In genomic region chr2:131260544-131261307, GRCm38 (mm10) we compare ENCODE assay signal across 10 mouse cellular contexts. TPM values are rescaled to one million over a fixed set of nuclear protein-coding genes. Genes with fewer than 3 reads are reported as not detected.
DNase-seq lines count a peak whose midpoint lies in the region; ATAC-seq and TF ChIP-seq lines count a peak whose summit lies in the region.
"Had no signal": no experiment of that assay in that cellular context is flagged by ENCODE, and none has a peak within 500 bp of the region (broad histone marks: within the 10 kb centered on the region; RNA-seq: fewer than 3 reads in every experiment).

No protein-coding gene starts in this region.

- H3K27me3 ChIP-seq in midbrain, embryonic 11.5 days (ENCODE audit: control insufficient read depth, insufficient read depth, low read length) = no peaks in the 10 kb centered on the region
- H3K27me3 ChIP-seq in midbrain, postnatal 0 days (ENCODE audit: insufficient read depth, low read length) = no peaks in the 10 kb centered on the region
- H3K27me3 ChIP-seq in limb, embryonic 11.5 days (ENCODE audit: control insufficient read depth, insufficient read depth, low read length) = no peaks in the 10 kb centered on the region
- H3K27me3 ChIP-seq in stomach, embryonic 15.5 days (replicated peaks) = no peaks in the 10 kb centered on the region

- WGBS in midbrain, embryonic 11.5 days = 67% methylated on average over 9 of the region's 9 CpGs
- WGBS in midbrain, postnatal 0 days = 57% methylated on average over 9 of the region's 9 CpGs
- 65% methylated on average over 9 of the region's 9 CpGs for WGBS in limb, embryonic 11.5 days
- 30% methylated on average over 9 of the region's 9 CpGs for WGBS in stomach, embryonic 15.5 days

- no peak overlapping the region for H3K4me2 ChIP-seq in midbrain, embryonic 11.5 days
- no peak overlapping the region for H3K4me2 ChIP-seq in midbrain, postnatal 0 days (ENCODE audit: low read depth, low read length, poor library complexity, severe bottlenecking)
- no peak overlapping the region for H3K4me2 ChIP-seq in limb, embryonic 11.5 days (ENCODE audit: low read depth, severe bottlenecking)
- 0 out of 2 replicates have a peak overlapping the region, but pooled peaks have one; percentile 66 for H3K4me2 ChIP-seq in stomach, embryonic 15.5 days

- H3K9me3 ChIP-seq in midbrain, embryonic 11.5 days (ENCODE audit: control insufficient read depth, low read length) = no peaks in the 10 kb centered on the region
- H3K9me3 ChIP-seq in midbrain, postnatal 0 days (ENCODE audit: low read length) = no peaks in the 10 kb centered on the region
- no peaks in the 10 kb centered on the region for H3K9me3 ChIP-seq in limb, embryonic 11.5 days (ENCODE audit: control insufficient read depth, low read length)
- no peaks in the 10 kb centered on the region for H3K9me3 ChIP-seq in stomach, embryonic 15.5 days

- H3K9ac ChIP-seq in midbrain, embryonic 11.5 days (ENCODE audit: low read length) = no peak overlapping the region; the same call in 1 of the 2 replicates
- H3K9ac ChIP-seq in midbrain, postnatal 0 days (replicated peaks; ENCODE audit: low read length, poor library complexity, severe bottlenecking) = no peak overlapping the region
- H3K9ac ChIP-seq in limb, embryonic 11.5 days (ENCODE audit: low read length) = 0 out of 2 replicates have a peak overlapping the region, but pooled peaks have one; percentile 27
- H3K9ac ChIP-seq in stomach, embryonic 15.5 days = no peak overlapping the region

- no peak for ATAC-seq in midbrain, embryonic 11.5 days (ENCODE audit: low FRiP score)
- ATAC-seq in midbrain, postnatal 0 days (ENCODE audit: low FRiP score) = no peak
- no peak for ATAC-seq in limb, embryonic 11.5 days (ENCODE audit: insufficient number of reproducible peaks, low FRiP score, low TSS enrichment, low read depth)
- ATAC-seq in stomach, embryonic 15.5 days (ENCODE audit: insufficient read depth, low FRiP score, low read depth) = peak; percentile 31

- H3K27ac ChIP-seq in midbrain, embryonic 11.5 days (ENCODE audit: low read depth, low read length) = no peak overlapping the region
- H3K27ac ChIP-seq in midbrain, postnatal 0 days (ENCODE audit: low read depth, low read length) = no peak overlapping the region
- H3K27ac ChIP-seq in limb, embryonic 11.5 days (replicated peaks; ENCODE audit: low read depth, low read length) = no peak overlapping the region
- peak overlapping the region; percentile 100 for H3K27ac ChIP-seq in stomach, embryonic 15.5 days

- peak; percentile 8 for DNase-seq in embryo, embryonic 9.5 days (ENCODE audit: extremely low spot score)
- DNase-seq in embryo, embryonic 11 days = no peak
- peak; percentile 85 for DNase-seq in midbrain, embryonic 11.5 days (ENCODE audit: low spot score, missing footprints)
- DNase-seq in midbrain, postnatal 0 days (ENCODE audit: low spot score) = no peak
- DNase-seq in limb, embryonic 11.5 days (ENCODE audit: low spot score) = no peak
- DNase-seq in thymus, postnatal 10 days (ENCODE audit: low spot score in 2 of 2) = no peak
- DNase-seq in adrenal gland, postnatal 25 days = no peak
- DNase-seq: cerebellum, adult 9-11 months; right cerebral cortex, adult 18-20 months had no signal

- H3K4me3 ChIP-seq in midbrain, embryonic 11.5 days (ENCODE audit: low read depth, low read length) = no peak overlapping the region
- no peak overlapping the region for H3K4me3 ChIP-seq in midbrain, postnatal 0 days (ENCODE audit: low read depth, low read length)
- no peak overlapping the region for H3K4me3 ChIP-seq in limb, embryonic 11.5 days (ENCODE audit: low read depth, low read length)
- H3K4me3 ChIP-seq in stomach, embryonic 15.5 days (replicated peaks) = no peak overlapping the region

- peaks cover 16% of the 10 kb centered on the region for H3K4me1 ChIP-seq in midbrain, embryonic 11.5 days (ENCODE audit: control insufficient read depth, insufficient read depth, low read length)
- H3K4me1 ChIP-seq in midbrain, postnatal 0 days (ENCODE audit: insufficient read depth, low read length) = peaks cover 4% of the 10 kb centered on the region
- peaks cover 8% of the 10 kb centered on the region for H3K4me1 ChIP-seq in limb, embryonic 11.5 days (ENCODE audit: control insufficient read depth, insufficient read depth, low read length)
- H3K4me1 ChIP-seq in stomach, embryonic 15.5 days = peaks cover 24% of the 10 kb centered on the region

- no peaks in the 10 kb centered on the region for H3K36me3 ChIP-seq in midbrain, embryonic 11.5 days (ENCODE audit: control insufficient read depth, insufficient read depth, low read length)
- H3K36me3 ChIP-seq in midbrain, postnatal 0 days (ENCODE audit: insufficient read depth, low read length) = no peaks in the 10 kb centered on the region
- no peaks in the 10 kb centered on the region for H3K36me3 ChIP-seq in limb, embryonic 11.5 days (ENCODE audit: control insufficient read depth, insufficient read depth, low read length)
- no peaks in the 10 kb centered on the region for H3K36me3 ChIP-seq in stomach, embryonic 15.5 days

- TF ChIP-seq CTCF in midbrain, postnatal 0 days (IDR thresholded peaks at IDR 0.05) = no peak

RNA-seq across cellular contexts. Expression of gene Pank2, which starts 1.6 kb away (rescaled TPM):
- polyA plus RNA-seq in midbrain, embryonic 11.5 days (2014; fragmentation: Nextera tagmentation; extraction: Ambion mirVana) = 61.1 and 70.3 TPM in 2 replicates
- 36.7 and 41.8 TPM in 2 replicates for total RNA-seq in midbrain, postnatal 0 days (2014; rRNA removed)
- 24.0 and 30.8 TPM in 2 replicates for polyA plus RNA-seq in midbrain, postnatal 0 days (2015; fragmentation: Nextera tagmentation; extraction: Ambion mirVana)
- polyA plus RNA-seq in limb, embryonic 11.5 days (2014; fragmentation: Nextera tagmentation; extraction: Ambion mirVana) = 57.0 and 62.0 TPM in 2 replicates
- polyA plus RNA-seq in stomach, embryonic 15.5 days (2015; fragmentation: Nextera tagmentation; extraction: Ambion mirVana) = 35.6 and 39.5 TPM in 2 replicates
- total RNA-seq in adrenal gland, postnatal 25 days (2021) = 65.7 and 72.4 TPM in 2 replicates

RNA-seq across cellular contexts. Expression of gene Mavs, which starts 26.9 kb away (rescaled TPM):
- polyA plus RNA-seq in midbrain, embryonic 11.5 days (2014; fragmentation: Nextera tagmentation; extraction: Ambion mirVana) = 11.0 and 13.3 TPM in 2 replicates
- total RNA-seq in midbrain, postnatal 0 days (2014; rRNA removed) = 6.3 and 10.9 TPM in 2 replicates
- polyA plus RNA-seq in midbrain, postnatal 0 days (2015; fragmentation: Nextera tagmentation; extraction: Ambion mirVana) = 4.0 and 5.0 TPM in 2 replicates
- polyA plus RNA-seq in limb, embryonic 11.5 days (2014; fragmentation: Nextera tagmentation; extraction: Ambion mirVana) = 17.1 and 17.9 TPM in 2 replicates
- 19.6 and 20.5 TPM in 2 replicates for polyA plus RNA-seq in stomach, embryonic 15.5 days (2015; fragmentation: Nextera tagmentation; extraction: Ambion mirVana)
- total RNA-seq in adrenal gland, postnatal 25 days (2021) = 44.2 and 45.9 TPM in 2 replicates

RNA-seq across cellular contexts. Expression of gene Ap5s1, which starts 53.8 kb away (rescaled TPM):
- polyA plus RNA-seq in midbrain, embryonic 11.5 days (2014; fragmentation: Nextera tagmentation; extraction: Ambion mirVana) = 26.6 and 29.4 TPM in 2 replicates
- total RNA-seq in midbrain, postnatal 0 days (2014; rRNA removed) = 36.5 and 40.1 TPM in 2 replicates
- polyA plus RNA-seq in midbrain, postnatal 0 days (2015; fragmentation: Nextera tagmentation; extraction: Ambion mirVana) = 35.5 and 36.7 TPM in 2 replicates
- polyA plus RNA-seq in limb, embryonic 11.5 days (2014; fragmentation: Nextera tagmentation; extraction: Ambion mirVana) = 25.3 and 27.3 TPM in 2 replicates
- 23.2 and 23.7 TPM in 2 replicates for polyA plus RNA-seq in stomach, embryonic 15.5 days (2015; fragmentation: Nextera tagmentation; extraction: Ambion mirVana)
- 18.6 and 24.5 TPM in 2 replicates for total RNA-seq in adrenal gland, postnatal 25 days (2021)

Comparison
In these comparisons a context has a peak if more than half of its experiments do, and no peak if none do; other contexts are left out.
1. DNase-seq: peak in embryo, embryonic 9.5 days (single experiment) and midbrain, embryonic 11.5 days (single experiment); none in embryo, embryonic 11 days (single experiment), midbrain, postnatal 0 days (single experiment), limb, embryonic 11.5 days (single experiment), thymus, postnatal 10 days (0 of 2) and adrenal gland, postnatal 25 days (single experiment).